Mouse (Mus musculus) CH12.LX (cell line): ENCODE data around the gene Sstr5. TPM values are rescaled to one million over a fixed set of nuclear protein-coding genes. Genes with fewer than 3 reads are reported as not detected.

Experiments used
- DNase-seq: peaks from one replicate; pipeline ENCODE4 v3.0.0-alpha.2; 2013; ENCODE audit errors: extremely low read depth
- H3K27ac ChIP-seq: 2 replicates; pipeline ENCODE4 v1.5.1; 2012; ENCODE audit warnings: low read depth, mild to moderate bottlenecking, control low read depth, moderate library complexity; ENCODE audit not compliant: insufficient read depth
- H3K27me3 ChIP-seq: replicated peaks from 2 replicates; pipeline ENCODE3; 2012; ENCODE audit warnings: inconsistent platforms
- H3K36me3 ChIP-seq, 2 experiments: replicated peaks in 1 of 2; 2 replicates each; pipeline versions ENCODE3 to v1.6.1; 2012; ENCODE audit warnings: inconsistent platforms in 1 of 2, low read length in 1 of 2, mild to moderate bottlenecking in 1 of 2, mixed read lengths in 1 of 2, moderate library complexity in 1 of 2; ENCODE audit not compliant: control insufficient read depth in 1 of 2, insufficient read depth in 1 of 2
- H3K4me1 ChIP-seq, 2 experiments: 2 replicates each; pipeline ENCODE4 v1.6.1; 2012; ENCODE audit warnings: inconsistent platforms in 1 of 2, moderate library complexity in 1 of 2; ENCODE audit not compliant: insufficient read depth in 2 of 2, control insufficient read depth in 1 of 2
- H3K4me2 ChIP-seq: 2 replicates; pipeline ENCODE4 v1.6.1; 2012; ENCODE audit warnings: low read depth, mild to moderate bottlenecking, control low read depth; ENCODE audit not compliant: poor library complexity, insufficient read depth, severe bottlenecking
- H3K4me3 ChIP-seq, 3 experiments: fragments of 150-350 bp in 1 of 3; sonication (generic) in 1 of 3; replicated peaks in 1 of 3; 2 replicates each; pipeline versions ENCODE3 to v1.5.1; 2011 to 2012; ENCODE audit warnings: low read depth in 2 of 3, low read length in 2 of 3, mild to moderate bottlenecking in 2 of 3, moderate library complexity in 2 of 3, control low read depth in 1 of 3, improper control_type of control experiment in 1 of 3, inconsistent platforms in 1 of 3, mixed read lengths in 1 of 3; ENCODE audit not compliant: poor library complexity in 1 of 3
- H3K79me2 ChIP-seq: replicated peaks from 2 replicates; pipeline ENCODE4 v1.6.1; 2012; ENCODE audit warnings: mild to moderate bottlenecking, moderate library complexity; ENCODE audit not compliant: control insufficient read depth, poor library complexity, insufficient read depth, severe bottlenecking; ENCODE audit errors: extremely low read depth
- H3K9ac ChIP-seq: 2 replicates; pipeline ENCODE4 v1.6.1; 2012; ENCODE audit warnings: low read depth, mild to moderate bottlenecking, control low read depth, moderate library complexity; ENCODE audit not compliant: insufficient read depth
- H3K9me3 ChIP-seq: replicated peaks from 2 replicates; pipeline ENCODE3; 2012; ENCODE audit warnings: low read length, inconsistent platforms, mixed read lengths
- BHLHE40 ChIP-seq: IDR thresholded peaks from 2 replicates; pipeline ENCODE4 v1.6.1; 2011; ENCODE audit warnings: mild to moderate bottlenecking, low read depth, low read length, improper control_type of control experiment
- CHD2 ChIP-seq: IDR thresholded peaks from 2 replicates; pipeline ENCODE4 v1.6.1; 2011; ENCODE audit warnings: low read length, improper control_type of control experiment
- E2F4 ChIP-seq: IDR thresholded peaks from 2 replicates; pipeline ENCODE4 v1.6.1; 2011; ENCODE audit warnings: low read depth, low read length, improper control_type of control experiment; ENCODE audit not compliant: insufficient replicate concordance
- ETS1 ChIP-seq: conservative IDR thresholded peaks from 2 replicates; pipeline ENCODE4 v1.6.1; 2012; ENCODE audit warnings: low read depth, mild to moderate bottlenecking, inconsistent platforms, low read length, improper control_type of control experiment, moderate library complexity
- GABPA ChIP-seq: IDR thresholded peaks from 2 replicates; pipeline ENCODE4 v1.6.1; 2012; ENCODE audit warnings: low read depth, low read length, improper control_type of control experiment, inconsistent platforms; ENCODE audit not compliant: insufficient replicate concordance
- MAFK ChIP-seq: IDR thresholded peaks from 2 replicates; pipeline ENCODE4 v1.6.1; 2011; ENCODE audit warnings: low read length, improper control_type of control experiment; ENCODE audit not compliant: insufficient replicate concordance
- MAX ChIP-seq: IDR thresholded peaks from 2 replicates; pipeline ENCODE4 v1.6.1; 2011; ENCODE audit warnings: low read length, improper control_type of control experiment
- MEF2A ChIP-seq: IDR thresholded peaks from 2 replicates; pipeline ENCODE4 v1.6.1; 2014; ENCODE audit warnings: low read depth, mild to moderate bottlenecking, inconsistent platforms, low read length, improper control_type of control experiment, borderline replicate concordance
- MXI1 ChIP-seq: IDR thresholded peaks from 2 replicates; pipeline ENCODE4 v1.6.1; 2011; ENCODE audit warnings: mild to moderate bottlenecking, low read depth, low read length, improper control_type of control experiment
- MYC ChIP-seq: IDR thresholded peaks from 2 replicates; pipeline ENCODE4 v1.6.1; 2011; ENCODE audit warnings: low read depth, mild to moderate bottlenecking, improper control_type of control experiment, low read length
- NRF1 ChIP-seq: IDR thresholded peaks from 2 replicates; pipeline ENCODE4 v1.6.1; 2014; ENCODE audit warnings: low read depth, mild to moderate bottlenecking, inconsistent platforms, low read length, improper control_type of control experiment, moderate library complexity
- POLR2A ChIP-seq: IDR thresholded peaks from 2 replicates; pipeline ENCODE4 v1.6.1; 2011; ENCODE audit warnings: low read depth, mild to moderate bottlenecking, improper control_type of control experiment, low read length
- POLR2AphosphoS2 ChIP-seq: IDR thresholded peaks from 2 replicates; pipeline ENCODE4 v1.6.1; 2011; ENCODE audit warnings: low read depth, low read length, improper control_type of control experiment
- RCOR1 ChIP-seq: conservative IDR thresholded peaks from 2 replicates; pipeline ENCODE4 v1.6.1; 2012; ENCODE audit warnings: low read depth, mild to moderate bottlenecking, inconsistent platforms, low read length, improper control_type of control experiment
- SIN3A ChIP-seq: IDR thresholded peaks from 2 replicates; pipeline ENCODE4 v1.6.1; 2012; ENCODE audit warnings: low read length, improper control_type of control experiment, inconsistent platforms
- UBTF ChIP-seq: IDR thresholded peaks from 2 replicates; pipeline ENCODE4 v1.6.1; 2012; ENCODE audit warnings: low read depth, mild to moderate bottlenecking, inconsistent platforms, low read length, improper control_type of control experiment, moderate library complexity
- ZKSCAN1 ChIP-seq: IDR thresholded peaks from 2 replicates; pipeline ENCODE4 v1.6.1; 2012; ENCODE audit warnings: low read depth, inconsistent platforms, low read length, improper control_type of control experiment, borderline replicate concordance
- dilution Hi-C: fragments of 300-500 bp; cut with MboI; formaldehyde crosslinking; loops from 2 replicates; pipeline ENCODE4 v1.14.3; 2020; ENCODE audit warnings: low sequenced_read_pairs; ENCODE audit not compliant: extremely low pct_unique_long_range_greater_than_20kb, extremely low pct_ligation_motif_present
- in situ Hi-C: fragments of 300-500 bp; cut with MboI; formaldehyde crosslinking; loops from 3 replicates; pipeline ENCODE4 v1.14.3; 2019; ENCODE audit warnings: low sequenced_read_pairs, low pct_ligation_motif_present, low pct_unique_long_range_greater_than_20kb, mixed read lengths
- polyA plus RNA-seq: library from polyadenylated mRNA; unstranded; fragments of >175 nt; gene quantifications from 2 replicates; pipeline ENCODE4 v1.2.1, GENCODE M21; 2012; ENCODE audit warnings: low read depth; ENCODE audit not compliant: insufficient read length
- total RNA-seq, 2 experiments: library from RNA; depleted of rRNA; stranded (reverse); fragments of 300-350 nt in 1 of 2; fragments of >200 nt in 1 of 2; gene quantifications; 2 replicates each; pipeline ENCODE4 v1.2.3; 2012 to 2014

Sstr5 gene
- total and polyA plus RNA-seq, 3 experiments = 0.35 to 1.9 (median 0.38) TPM

- Histone ChIP-seq H3K4me1 (peaks cover 2 to 14% of the 10 kb centered on the region in 2 experiments; a peak in 3 of 4 replicates), H3K36me3 (no peaks in the 10 kb centered on the region), H3K9ac (no peak overlapping the region), H3K9me3 (no peaks in the 10 kb centered on the region), H3K27me3 (peaks cover 61% of the 10 kb centered on the region), H3K4me2 (no peak overlapping the region), H3K79me2 (no peaks in the 10 kb centered on the region), H3K27ac (no peak overlapping the region), H3K4me3 (no peak overlapping the region)
- TF ChIP-seq UBTF = no peak
- TF ChIP-seq BHLHE40 = no peak
- no peak for TF ChIP-seq MAFK
- no peak for TF ChIP-seq MXI1
- no peak for TF ChIP-seq POLR2AphosphoS2
- no peak for TF ChIP-seq GABPA
- no peak for TF ChIP-seq MAX
- TF ChIP-seq ZKSCAN1 = no peak
- TF ChIP-seq NRF1 = no peak
- TF ChIP-seq RCOR1 = no peak
- no peak for TF ChIP-seq MEF2A
- TF ChIP-seq E2F4 = no peak
- TF ChIP-seq SIN3A = no peak
- no peak for TF ChIP-seq POLR2A
- no peak for DNase-seq
- dilution Hi-C loops = no loop called here
- in situ Hi-C loops = no loop called here
Measured at GRCm38 (mm10) chr17:25520492-25520891, 23.4 kb upstream of the Sstr5 start.

- Histone ChIP-seq H3K9ac (no peak overlapping the region), H3K27me3 (peaks cover 51% of the 10 kb centered on the region), H3K9me3 (no peaks in the 10 kb centered on the region), H3K4me2 (no peak overlapping the region), H3K36me3 (no peaks in the 10 kb centered on the region), H3K27ac (no peak overlapping the region), H3K79me2 (no peaks in the 10 kb centered on the region), H3K4me3 (no peak overlapping the region)
- dilution Hi-C loops = no loop called here
- no peak for DNase-seq
- TF ChIP-seq BHLHE40 (no peak), ZKSCAN1 (no peak), CHD2 (no peak), RCOR1 (no peak), MEF2A (no peak), MYC (no peak), ETS1 (no peak)
- TF ChIP-seq, all 38 proteins: peak for 0
- H3K4me1 ChIP-seq = peaks cover 2 to 20% of the 10 kb centered on the region in 2 experiments; a peak in 3 of 4 replicates
- in situ Hi-C loops = no loop called here
Measured at GRCm38 (mm10) chr17:25519511-25519910, 22.4 kb upstream of the Sstr5 start.
